Mouse (Mus musculus): ENCODE data around the gene Lpp. TPM values are rescaled to one million over a fixed set of nuclear protein-coding genes. Genes with fewer than 3 reads are reported as not detected.

The Lpp gene
- polyA plus RNA-seq (2016; fragmentation: Nextera tagmentation; extraction: Ambion mirVana) = 45.1 and 45.6 TPM in 2 replicates

DNA sequence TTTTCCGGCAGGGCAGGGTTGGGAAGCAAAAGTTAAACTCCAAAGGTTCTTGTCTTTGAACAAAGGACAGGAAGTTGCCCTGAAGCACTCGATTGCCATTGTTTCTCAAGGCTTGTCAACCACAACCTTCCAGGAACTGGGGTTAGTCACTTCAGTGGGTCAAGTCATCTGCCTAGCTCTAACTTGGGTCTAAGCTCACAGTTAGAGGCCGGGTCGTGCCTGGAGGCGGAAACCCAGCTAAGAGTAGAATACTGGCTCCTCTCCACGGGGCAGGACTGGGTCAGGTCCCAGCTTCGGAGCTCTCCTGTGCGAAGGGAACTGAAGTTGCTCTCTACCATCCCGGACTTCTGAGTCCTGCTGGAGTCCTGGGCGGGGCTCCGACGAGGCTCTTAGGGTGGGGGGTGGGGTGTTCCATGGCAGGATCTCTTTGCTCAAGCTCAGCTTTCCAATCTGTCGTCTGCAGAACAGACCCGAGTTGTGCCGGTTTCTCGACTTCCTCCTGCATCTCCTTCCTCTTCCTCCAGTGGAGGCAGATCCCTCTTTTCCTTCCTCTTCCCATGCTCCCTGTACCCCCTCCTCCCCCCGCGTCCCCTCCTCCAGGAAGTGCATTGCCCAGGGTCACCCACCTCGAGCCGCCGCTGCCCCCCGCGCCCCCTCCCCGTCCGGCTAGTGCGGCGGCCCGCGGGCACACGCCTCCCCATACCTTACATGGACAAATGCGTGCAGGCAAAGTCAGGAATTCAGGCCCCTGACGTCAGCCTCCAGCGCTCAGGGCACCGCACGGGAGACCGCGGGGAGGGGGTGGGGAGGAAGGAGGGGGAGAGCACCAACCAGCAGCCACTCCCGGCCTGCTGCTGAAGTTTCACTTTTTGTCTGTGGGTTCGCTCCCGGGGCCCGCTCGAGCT lies at the start of gene Lpp:
Lpp (plus strand) TSS at position 857 of the 905 bp plus-strand sequence.
- Histone ChIP-seq H3K9ac (peak within 1 kb of the TSS; percentile 97), H3K4me2 (replicated peaks) (peak within 1 kb of the TSS; percentile 58), H3K36me3 (no peaks in the 10 kb centered on the region), H3K27ac (peak within 1 kb of the TSS; percentile 98), H3K4me1 (peaks cover 14% of the 10 kb centered on the region), H3K9me3 (no peaks in the 10 kb centered on the region), H3K27me3 (no peaks in the 10 kb centered on the region), H3K4me3 (peak within 1 kb of the TSS; percentile 91)
- 1% methylated on average over 42 of the region's 42 CpGs for WGBS
- ATAC-seq (ENCODE audit: insufficient number of reproducible peaks, insufficient read depth, low FRiP score, low TSS enrichment) = peak; percentile 89

DNA sequence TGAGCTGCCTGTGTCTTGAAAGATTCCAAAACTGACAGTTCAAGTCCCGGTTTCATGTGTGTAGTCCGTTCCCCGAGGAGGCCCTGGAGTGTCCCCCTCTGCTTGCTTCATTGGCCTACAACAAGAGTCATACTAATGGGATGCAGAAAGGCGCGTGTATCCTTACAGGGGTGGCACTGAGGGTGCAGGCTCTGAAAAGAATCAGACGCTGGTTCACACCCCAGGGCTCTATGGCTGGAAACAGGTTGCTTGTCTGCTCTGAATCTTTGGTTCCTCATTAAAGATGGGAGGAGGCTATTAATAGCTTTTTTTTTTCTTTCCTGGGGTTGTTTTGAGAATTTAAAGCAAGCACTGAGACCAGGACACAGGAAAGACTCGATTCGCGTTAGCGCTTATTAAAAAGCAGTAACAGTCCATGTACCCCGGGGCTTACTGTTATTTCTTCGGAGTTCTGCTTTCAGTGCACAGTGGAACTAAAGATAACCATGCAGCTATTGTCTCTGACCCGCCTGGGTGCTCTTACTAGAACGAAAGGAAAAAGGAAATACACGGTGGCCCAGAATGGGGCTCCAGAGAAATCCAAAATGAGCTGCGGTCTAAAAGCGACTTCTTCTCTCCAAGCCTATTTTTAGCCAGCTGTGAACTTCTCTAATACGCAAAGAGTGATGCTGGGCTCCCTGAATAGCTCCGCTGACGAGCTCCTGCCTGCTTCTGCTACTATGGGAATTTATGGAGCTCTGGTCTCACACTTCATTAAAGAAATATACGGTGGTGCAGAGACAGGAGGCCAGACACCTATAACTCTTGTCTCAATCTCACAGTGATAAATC lies 45.5 kb upstream of the Lpp start:
- ATAC-seq (ENCODE audit: insufficient number of reproducible peaks, insufficient read depth, low FRiP score, low TSS enrichment) = no peak
- no peak overlapping the region for H3K9ac ChIP-seq
- H3K27me3 ChIP-seq = no peaks in the 10 kb centered on the region
- no peak overlapping the region for H3K27ac ChIP-seq
- peaks cover 2% of the 10 kb centered on the region; the same call in 1 of the 2 replicates for H3K4me1 ChIP-seq
- H3K4me3 ChIP-seq = no peak overlapping the region
- no peak overlapping the region for H3K4me2 ChIP-seq (replicated peaks)
- no peaks in the 10 kb centered on the region for H3K36me3 ChIP-seq
- no peaks in the 10 kb centered on the region for H3K9me3 ChIP-seq
- WGBS = 66% methylated on average over 21 of the region's 21 CpGs

DNA sequence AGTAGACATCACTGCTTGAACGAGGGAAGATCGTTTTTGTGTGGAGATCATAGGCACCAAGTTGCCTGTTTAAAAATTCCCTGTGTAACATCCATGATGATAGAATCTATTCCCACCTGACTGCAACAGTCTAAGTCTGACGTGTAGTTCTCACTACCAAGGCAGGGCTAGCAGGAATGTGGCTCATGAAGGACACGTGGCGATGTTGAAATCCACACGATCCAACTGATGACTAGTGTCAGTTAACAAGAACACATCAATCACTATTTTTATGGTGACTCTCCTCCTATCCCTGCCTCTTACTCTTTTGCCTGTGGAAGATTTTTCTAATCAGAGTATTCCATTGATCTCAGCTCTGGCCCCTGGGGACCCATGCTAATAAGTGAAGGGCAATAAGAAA lies 43.0 kb upstream of the Lpp start:
- Histone ChIP-seq H3K27ac (no peak overlapping the region), H3K4me1 (peaks cover 10% of the 10 kb centered on the region; the same call in 1 of the 2 replicates), H3K9ac (no peak overlapping the region), H3K4me3 (no peak overlapping the region), H3K9me3 (no peaks in the 10 kb centered on the region), H3K36me3 (no peaks in the 10 kb centered on the region), H3K27me3 (no peaks in the 10 kb centered on the region), H3K4me2 (replicated peaks) (no peak overlapping the region)
- WGBS = 73% methylated on average over 6 of the region's 6 CpGs
- no peak for ATAC-seq (ENCODE audit: insufficient number of reproducible peaks, insufficient read depth, low FRiP score, low TSS enrichment)

DNA sequence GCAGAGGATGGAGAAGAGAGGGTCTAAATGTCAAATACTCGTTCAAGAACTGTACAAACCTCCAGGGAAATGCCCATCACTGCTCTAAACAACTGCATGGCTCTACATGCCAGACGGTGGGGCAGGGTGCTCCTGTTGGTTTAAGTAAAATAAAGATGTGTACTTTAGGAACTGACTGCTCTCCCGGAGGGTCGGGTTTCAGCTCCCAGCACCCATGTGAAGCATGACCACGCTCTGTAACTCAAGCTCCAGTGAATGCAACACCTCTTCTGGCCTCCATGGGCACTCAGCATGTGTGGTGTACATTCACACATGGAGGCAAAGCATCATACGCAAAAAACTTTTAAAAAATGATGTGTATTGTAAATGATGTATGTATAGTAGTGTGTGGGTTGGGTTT lies 42.6 kb upstream of the Lpp start:
- H3K27ac ChIP-seq = no peak overlapping the region
- H3K36me3 ChIP-seq = no peaks in the 10 kb centered on the region
- WGBS = 65% methylated on average over 6 of the region's 6 CpGs
- H3K4me2 ChIP-seq (replicated peaks) = no peak overlapping the region
- no peaks in the 10 kb centered on the region for H3K9me3 ChIP-seq
- no peak overlapping the region for H3K9ac ChIP-seq
- peaks cover 10% of the 10 kb centered on the region; the same call in 1 of the 2 replicates for H3K4me1 ChIP-seq
- no peaks in the 10 kb centered on the region for H3K27me3 ChIP-seq
- no peak for ATAC-seq (ENCODE audit: insufficient number of reproducible peaks, insufficient read depth, low FRiP score, low TSS enrichment)
- no peak overlapping the region for H3K4me3 ChIP-seq

DNA sequence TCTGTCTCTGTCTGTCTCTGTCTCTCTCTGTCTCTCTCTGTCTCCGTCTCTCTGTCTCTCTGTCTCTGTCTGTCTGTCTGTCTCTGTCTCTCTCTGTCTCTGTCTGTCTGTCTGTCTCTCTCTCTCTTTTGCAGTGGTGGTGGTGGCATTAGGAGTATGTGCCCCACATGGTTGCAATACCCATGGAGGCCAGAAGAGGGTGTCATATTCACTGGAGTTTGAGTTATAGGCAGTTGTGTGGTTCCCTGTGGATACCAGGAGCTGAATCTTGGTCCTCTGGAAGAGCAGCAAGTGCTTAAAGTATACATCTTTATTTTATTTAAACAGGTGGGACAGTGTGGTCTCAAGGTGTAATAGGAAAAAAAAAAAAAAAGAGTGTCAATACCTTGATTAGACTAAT lies 41.5 kb upstream of the Lpp start:
- Histone ChIP-seq H3K9ac (no peak overlapping the region), H3K4me3 (no peak overlapping the region), H3K4me2 (replicated peaks) (no peak overlapping the region), H3K27ac (no peak overlapping the region), H3K9me3 (no peaks in the 10 kb centered on the region), H3K4me1 (peaks cover 10% of the 10 kb centered on the region; the same call in 1 of the 2 replicates), H3K27me3 (no peaks in the 10 kb centered on the region), H3K36me3 (no peaks in the 10 kb centered on the region)
- 100% methylated on average over 1 of the region's 1 CpGs for WGBS
- no peak for ATAC-seq (ENCODE audit: insufficient number of reproducible peaks, insufficient read depth, low FRiP score, low TSS enrichment)

DNA sequence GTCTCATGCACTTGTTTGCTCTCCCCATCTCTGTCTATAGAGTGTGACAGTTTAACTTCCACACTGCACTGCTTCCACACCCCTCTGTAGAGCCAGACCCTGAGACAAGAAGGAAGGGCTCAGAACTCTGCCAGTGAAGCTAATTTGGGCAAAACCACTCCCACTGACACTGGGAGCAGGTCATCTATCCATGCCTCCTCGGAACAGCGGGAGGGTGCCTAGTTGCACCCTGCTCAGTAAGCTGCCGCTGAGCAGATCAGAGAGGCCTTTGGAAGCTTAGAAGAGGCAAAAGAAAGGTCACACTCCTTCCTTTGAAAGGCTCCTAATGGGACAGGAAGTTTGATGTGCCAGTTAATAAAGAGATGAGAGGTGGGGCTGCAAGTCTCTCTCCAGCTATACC lies 39.5 kb upstream of the Lpp start:
- no peak overlapping the region for H3K4me2 ChIP-seq (replicated peaks)
- WGBS = 18% methylated on average over 3 of the region's 3 CpGs
- no peaks in the 10 kb centered on the region for H3K9me3 ChIP-seq
- no peak for ATAC-seq (ENCODE audit: insufficient number of reproducible peaks, insufficient read depth, low FRiP score, low TSS enrichment)
- no peak overlapping the region for H3K27ac ChIP-seq
- H3K4me3 ChIP-seq = no peak overlapping the region
- peaks cover 8% of the 10 kb centered on the region; the same call in 1 of the 2 replicates for H3K4me1 ChIP-seq
- H3K36me3 ChIP-seq = no peaks in the 10 kb centered on the region
- no peak overlapping the region for H3K9ac ChIP-seq
- no peaks in the 10 kb centered on the region for H3K27me3 ChIP-seq

DNA sequence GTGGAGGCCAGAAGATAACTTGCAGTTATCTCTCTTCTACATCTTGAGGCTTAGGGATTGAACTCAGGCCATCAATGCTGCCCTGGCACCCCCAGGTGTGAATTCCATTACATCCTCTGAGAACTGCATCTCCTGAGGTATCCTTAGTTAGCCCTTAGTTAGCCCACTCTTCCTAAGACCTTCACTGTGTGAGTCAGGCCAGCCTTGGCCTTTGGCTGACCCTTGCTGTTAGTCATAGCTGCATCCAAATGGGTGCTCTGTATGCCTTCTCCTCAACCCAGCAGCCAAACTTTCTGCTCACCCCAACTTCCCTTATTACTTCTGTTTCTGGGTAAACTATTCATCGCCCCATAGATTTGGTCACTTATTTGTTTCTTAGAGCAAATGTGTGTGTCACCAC lies 31.6 kb upstream of the Lpp start:
- no peak for ATAC-seq (ENCODE audit: insufficient number of reproducible peaks, insufficient read depth, low FRiP score, low TSS enrichment)
- H3K27me3 ChIP-seq = no peaks in the 10 kb centered on the region
- H3K36me3 ChIP-seq = no peaks in the 10 kb centered on the region
- no peak overlapping the region for H3K9ac ChIP-seq
- H3K4me3 ChIP-seq = no peak overlapping the region
- no peaks in the 10 kb centered on the region for H3K9me3 ChIP-seq
- 89% methylated on average over 1 of the region's 1 CpGs for WGBS
- no peaks in the 10 kb centered on the region for H3K4me1 ChIP-seq
- no peak overlapping the region for H3K27ac ChIP-seq
- no peak overlapping the region for H3K4me2 ChIP-seq (replicated peaks)

DNA sequence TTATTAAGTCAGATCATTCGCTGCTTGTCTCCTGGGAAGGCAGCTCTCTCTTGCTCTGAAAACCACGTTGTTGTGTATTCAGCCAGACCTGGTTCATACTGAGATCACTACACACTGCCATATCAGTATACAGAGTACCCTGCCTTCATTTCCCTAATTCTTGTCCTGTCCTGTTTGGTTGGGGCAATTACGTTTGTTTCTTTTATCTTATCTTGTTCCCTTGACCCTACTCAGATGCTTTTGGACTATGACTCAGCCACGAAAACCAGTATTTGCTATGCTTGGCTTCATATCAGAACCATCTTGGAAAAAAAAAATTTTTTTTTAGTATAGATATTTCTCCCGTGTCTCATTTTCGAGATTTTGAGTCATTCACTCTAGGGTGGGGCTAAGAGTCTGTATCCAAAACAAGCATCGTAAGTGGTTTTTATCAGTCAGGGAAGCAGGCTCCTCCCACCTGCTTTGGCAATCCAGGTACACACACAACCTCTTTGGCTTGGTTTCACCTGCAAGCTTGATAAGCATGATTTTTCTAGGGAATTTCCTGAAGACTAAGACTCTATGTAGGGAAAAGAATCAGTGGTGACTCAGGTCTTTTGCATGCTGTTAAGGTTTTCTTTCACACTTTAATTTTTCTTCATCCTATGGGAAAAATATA lies 29.1 kb upstream of the Lpp start:
- Histone ChIP-seq H3K36me3 (no peaks in the 10 kb centered on the region), H3K27me3 (no peaks in the 10 kb centered on the region), H3K4me3 (no peak overlapping the region), H3K4me1 (peaks cover 13% of the 10 kb centered on the region), H3K9me3 (no peaks in the 10 kb centered on the region), H3K4me2 (replicated peaks) (no peak overlapping the region), H3K27ac (no peak overlapping the region), H3K9ac (no peak overlapping the region)
- 83% methylated on average over 7 of the region's 7 CpGs for WGBS
- ATAC-seq (ENCODE audit: insufficient number of reproducible peaks, insufficient read depth, low FRiP score, low TSS enrichment) = no peak

DNA sequence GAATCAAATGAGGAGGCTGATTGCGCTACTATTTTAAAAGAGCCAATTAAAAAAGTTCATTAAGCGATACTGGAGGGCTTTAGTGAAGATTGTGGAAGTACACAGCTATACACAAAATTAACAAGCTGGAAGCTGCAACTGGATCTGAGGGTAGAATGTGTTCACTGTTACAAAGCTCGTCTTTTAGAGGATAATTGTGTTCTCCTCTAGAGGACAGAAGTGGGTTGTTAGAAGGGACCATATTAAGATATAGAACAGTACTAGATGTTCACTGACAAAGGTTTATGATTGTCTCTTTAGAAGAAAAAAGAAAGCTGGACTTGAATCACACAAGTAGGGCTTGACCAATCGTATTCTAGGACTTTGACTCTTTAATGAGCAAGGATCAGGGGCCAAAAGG lies 27.4 kb upstream of the Lpp start:
- H3K4me2 ChIP-seq (replicated peaks) = no peak overlapping the region
- H3K27me3 ChIP-seq = no peaks in the 10 kb centered on the region
- no peaks in the 10 kb centered on the region for H3K36me3 ChIP-seq
- H3K9ac ChIP-seq = no peak overlapping the region
- H3K27ac ChIP-seq = no peak overlapping the region
- 86% methylated on average over 4 of the region's 4 CpGs for WGBS
- no peak for ATAC-seq (ENCODE audit: insufficient number of reproducible peaks, insufficient read depth, low FRiP score, low TSS enrichment)
- peaks cover 13% of the 10 kb centered on the region for H3K4me1 ChIP-seq
- no peaks in the 10 kb centered on the region for H3K9me3 ChIP-seq
- no peak overlapping the region for H3K4me3 ChIP-seq

DNA sequence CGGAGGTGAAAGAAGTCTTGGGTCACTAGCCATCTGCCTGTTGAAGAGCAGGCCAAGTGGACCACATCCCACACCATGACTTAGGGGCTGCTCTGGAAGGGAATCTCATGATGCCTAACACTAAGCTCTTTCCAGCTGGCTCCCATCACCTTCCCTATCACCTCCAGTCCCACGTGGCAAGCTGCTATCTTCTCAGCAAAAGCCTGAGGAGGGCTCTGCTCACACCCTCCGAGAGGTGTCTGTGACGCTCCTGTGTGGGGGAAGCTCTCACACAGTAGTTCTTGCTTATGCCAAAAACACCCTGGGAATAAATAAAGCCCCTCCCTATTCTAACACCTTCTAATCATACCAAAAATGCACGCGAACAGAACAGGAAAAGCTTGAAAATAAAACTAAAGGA lies 26.2 kb upstream of the Lpp start:
- Histone ChIP-seq H3K9me3 (no peaks in the 10 kb centered on the region), H3K9ac (no peak overlapping the region), H3K27ac (no peak overlapping the region), H3K27me3 (no peaks in the 10 kb centered on the region), H3K4me3 (no peak overlapping the region), H3K4me2 (replicated peaks) (no peak overlapping the region), H3K4me1 (peaks cover 13% of the 10 kb centered on the region), H3K36me3 (no peaks in the 10 kb centered on the region)
- 74% methylated on average over 6 of the region's 6 CpGs for WGBS
- ATAC-seq (ENCODE audit: insufficient number of reproducible peaks, insufficient read depth, low FRiP score, low TSS enrichment) = no peak

DNA sequence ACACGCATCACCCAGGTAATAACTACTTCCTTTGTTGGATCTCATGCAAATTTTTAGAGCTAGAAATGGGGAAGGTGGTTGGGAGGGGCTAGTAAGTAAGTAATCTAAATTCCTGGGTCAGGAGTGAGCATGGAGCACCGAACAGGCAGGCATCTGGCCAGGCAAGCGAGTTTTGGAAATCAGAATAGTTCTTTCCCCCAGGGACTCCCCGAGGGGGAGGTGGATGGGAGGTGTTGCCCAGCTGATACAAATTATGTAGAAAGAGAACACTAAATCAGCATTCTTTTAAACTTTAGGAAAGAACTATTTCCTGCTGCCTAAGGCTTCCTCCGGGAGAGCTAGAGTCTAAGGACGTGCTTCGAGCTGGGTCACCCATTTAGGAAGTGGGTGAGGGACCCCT lies 25.8 kb upstream of the Lpp start:
- 22% methylated on average over 7 of the region's 7 CpGs for WGBS
- H3K9ac ChIP-seq = no peak overlapping the region
- H3K9me3 ChIP-seq = no peaks in the 10 kb centered on the region
- peaks cover 13% of the 10 kb centered on the region for H3K4me1 ChIP-seq
- H3K4me2 ChIP-seq (replicated peaks) = no peak overlapping the region
- H3K36me3 ChIP-seq = no peaks in the 10 kb centered on the region
- no peak overlapping the region for H3K27ac ChIP-seq
- H3K27me3 ChIP-seq = no peaks in the 10 kb centered on the region
- no peak for ATAC-seq (ENCODE audit: insufficient number of reproducible peaks, insufficient read depth, low FRiP score, low TSS enrichment)
- no peak overlapping the region for H3K4me3 ChIP-seq
